Mouse (Mus musculus) adrenal gland, postnatal 25 days (tissue): ENCODE measurements at regions not wholly inside any gene's neighbourhood (a gene's known extent, or its start where the extent isn't known, plus 50 kb on each side); places are given as distances from the start of the nearest gene placed in this dataset.
"Not testable (repeated sequence)": the region's sequence is repeated elsewhere in the genome, so short reads cannot be mapped to it uniquely, and the experiment has no call there.

ENCODE experiments used
- DNase-seq: peaks from one replicate; pipeline ENCODE4 v3.0.0; 2021; ENCODE audit warnings: mixed read lengths

DNA sequence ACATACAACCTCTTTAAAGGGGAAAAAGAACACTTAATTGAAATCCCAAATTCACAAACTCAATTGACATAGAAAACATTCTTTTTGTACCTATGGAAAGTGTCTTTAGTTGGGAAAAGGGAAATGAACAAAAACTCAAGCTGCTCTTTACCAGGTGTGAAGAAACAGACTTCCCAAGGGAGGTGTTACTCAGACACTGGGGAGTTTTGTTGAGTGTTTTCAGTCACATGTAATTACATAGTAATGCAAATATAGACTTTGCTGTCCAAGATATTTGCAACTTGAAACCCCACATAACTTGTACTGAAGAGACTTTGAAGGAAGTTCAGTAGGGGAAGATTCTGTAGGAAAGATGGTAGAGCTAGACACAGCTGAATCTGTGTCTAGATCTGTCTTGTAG, 547.7 kb upstream of the Zfp960 start:
- no peak for DNase-seq

DNA sequence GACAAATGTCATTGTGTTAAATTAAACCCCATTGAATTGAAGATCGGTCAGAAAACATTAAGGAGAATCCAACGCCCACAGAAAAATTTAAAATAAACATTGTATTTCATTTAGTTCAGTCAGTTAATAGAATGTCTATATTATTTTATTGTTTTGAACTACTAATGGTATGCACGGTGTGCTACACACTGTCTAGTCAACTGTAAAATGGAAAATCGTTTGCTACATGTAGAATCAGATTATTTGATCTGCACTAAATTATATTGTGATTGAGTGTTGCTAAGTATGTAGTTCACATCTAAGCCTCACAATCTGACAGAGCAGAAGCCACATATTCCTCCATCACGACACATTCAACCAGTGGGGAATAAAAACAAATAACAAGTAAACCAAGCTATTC, 570.0 kb upstream of the Zfp960 start:
- no peak for DNase-seq

GRCm38 (mm10) chr17:16493546-16493945, 570.4 kb upstream of the Zfp960 start:
- no peak for DNase-seq

GRCm38 (mm10) chr17:16492551-16492950, 571.4 kb upstream of the Zfp960 start:
- peak; percentile 24 for DNase-seq

GRCm38 (mm10) chr17:16486355-16486754, 577.6 kb upstream of the Zfp960 start:
- DNase-seq, result no peak

GRCm38 (mm10) chr17:16483976-16484375, 579.9 kb upstream of the Zfp960 start:
- no peak for DNase-seq

DNA sequence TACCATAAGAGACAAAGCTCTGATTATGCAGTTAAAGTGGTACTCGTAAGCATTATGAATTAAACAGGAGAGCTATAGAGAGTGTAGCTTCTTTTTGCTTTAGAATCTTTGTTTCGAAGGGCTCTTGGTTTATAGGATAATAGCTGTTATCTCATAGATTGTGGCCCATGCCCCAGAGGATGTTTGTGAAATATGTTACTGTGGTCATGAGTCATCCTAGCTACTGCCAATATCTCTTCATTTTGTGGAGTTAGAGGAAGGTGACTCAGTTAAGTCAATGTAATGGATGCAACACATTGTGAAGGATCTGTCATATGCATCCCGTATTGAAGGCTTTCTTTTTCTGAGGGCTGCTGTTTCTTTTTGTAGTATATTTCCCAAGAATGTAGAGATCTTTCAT, 582.2 kb upstream of the Zfp960 start:
- DNase-seq, result no peak

DNA sequence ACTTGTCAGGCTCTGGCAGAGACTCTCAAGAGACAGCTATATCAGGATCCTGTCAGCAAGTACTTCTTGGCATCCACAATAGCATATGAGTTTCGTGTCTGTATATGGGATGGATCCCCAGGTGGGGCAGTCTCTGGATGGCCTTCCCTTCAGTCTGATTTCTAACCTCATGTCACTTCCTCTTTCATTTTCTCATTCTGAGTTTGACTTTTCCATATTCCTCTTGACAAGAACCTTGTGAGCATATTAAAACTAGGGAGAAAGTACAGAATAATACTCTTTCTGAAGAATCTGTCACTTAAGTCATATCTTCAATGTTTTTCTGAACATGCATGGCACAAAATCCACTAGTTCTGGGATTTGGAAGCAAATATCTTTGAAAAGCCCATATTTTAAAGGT, 583.3 kb upstream of the Zfp960 start:
- no peak for DNase-seq

GRCm38 (mm10) chr17:16461208-16461607, 602.7 kb upstream of the Zfp960 start:
- DNase-seq, result no peak

- DNase-seq, result no peak
Measured at GRCm38 (mm10) chr17:16453098-16453497, 610.8 kb upstream of the Zfp960 start.

GRCm38 (mm10) chr17:16444562-16444961, 613.7 kb upstream of the Rgmb start:
- DNase-seq, result no peak

DNA sequence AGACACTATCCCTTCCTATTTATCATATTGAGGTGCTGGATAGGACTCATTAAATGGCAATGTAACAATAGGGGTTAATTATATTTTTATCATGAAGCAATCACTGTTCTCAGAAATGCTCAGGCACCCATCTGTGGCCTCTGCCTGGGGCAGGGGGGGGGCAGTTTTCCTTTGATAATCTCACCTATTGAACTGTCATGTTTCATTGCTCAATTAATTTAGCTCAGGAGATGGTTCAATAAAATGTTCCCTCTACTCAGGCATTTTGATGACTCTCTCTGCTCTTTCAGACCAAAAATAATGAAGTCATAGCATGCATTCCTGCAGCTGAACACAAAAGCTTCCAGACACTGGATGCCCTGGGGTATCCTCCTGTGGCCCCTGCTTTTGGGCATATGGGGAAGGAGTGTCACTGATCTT, 564.4 kb upstream of the Rgmb start:
- no peak for DNase-seq

DNA sequence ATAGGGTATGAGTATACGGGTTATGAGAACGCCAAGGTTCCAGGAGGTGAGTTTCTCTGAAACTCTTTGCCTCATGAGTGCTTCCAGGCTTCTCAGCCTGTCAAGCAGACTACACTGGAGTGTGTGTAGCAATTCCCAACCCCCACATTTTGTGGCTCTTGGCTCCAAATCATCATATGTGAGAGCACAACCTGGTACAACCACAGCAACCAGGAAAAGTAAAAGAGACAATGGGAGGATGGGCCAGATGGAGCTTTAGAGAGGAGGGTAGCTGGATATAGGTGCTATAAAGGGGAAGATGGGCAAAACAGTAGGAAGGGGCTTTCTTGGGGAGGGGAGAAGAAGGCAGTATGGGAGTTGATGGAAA, 544.0 kb upstream of the Rgmb start:
- not testable (repeated sequence) for DNase-seq

DNA sequence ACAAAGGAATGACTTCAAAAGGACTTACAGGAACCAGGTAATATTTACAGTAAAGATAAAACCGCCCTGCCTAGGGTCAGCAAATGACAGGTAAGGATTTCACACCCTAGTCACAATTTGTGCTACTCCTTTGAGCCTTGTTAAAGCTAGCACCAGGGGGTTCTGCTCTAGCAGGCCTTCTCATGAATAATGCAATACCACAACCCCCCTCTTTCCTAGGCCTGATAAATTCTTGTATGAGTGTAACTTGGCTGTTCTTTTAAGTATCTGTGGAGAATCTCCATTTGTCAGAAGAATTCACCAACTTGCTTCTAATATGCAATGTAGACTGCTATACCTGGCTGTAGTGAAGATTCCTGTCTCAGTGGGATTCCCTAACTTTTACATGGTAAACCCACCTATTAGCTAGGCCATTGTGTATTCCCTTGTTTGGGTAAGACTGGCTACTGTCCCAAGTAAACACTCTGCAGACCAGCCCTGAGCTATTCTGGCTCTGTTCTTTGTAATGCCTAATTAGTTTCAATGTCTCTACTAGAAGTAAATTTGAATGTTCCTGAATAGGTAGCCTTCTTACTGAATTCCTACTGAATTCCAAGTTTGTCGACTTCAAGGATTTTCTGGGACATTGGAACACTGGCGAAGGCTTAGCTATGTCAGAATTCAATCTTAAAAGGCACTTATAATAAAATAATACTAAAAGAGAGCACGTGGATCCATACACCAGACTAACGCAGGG, 543.4 kb upstream of the Rgmb start:
- DNase-seq, result not testable (repeated sequence)

- DNase-seq, result no peak
Measured at GRCm38 (mm10) chr17:16372976-16373375, 542.1 kb upstream of the Rgmb start.

DNA sequence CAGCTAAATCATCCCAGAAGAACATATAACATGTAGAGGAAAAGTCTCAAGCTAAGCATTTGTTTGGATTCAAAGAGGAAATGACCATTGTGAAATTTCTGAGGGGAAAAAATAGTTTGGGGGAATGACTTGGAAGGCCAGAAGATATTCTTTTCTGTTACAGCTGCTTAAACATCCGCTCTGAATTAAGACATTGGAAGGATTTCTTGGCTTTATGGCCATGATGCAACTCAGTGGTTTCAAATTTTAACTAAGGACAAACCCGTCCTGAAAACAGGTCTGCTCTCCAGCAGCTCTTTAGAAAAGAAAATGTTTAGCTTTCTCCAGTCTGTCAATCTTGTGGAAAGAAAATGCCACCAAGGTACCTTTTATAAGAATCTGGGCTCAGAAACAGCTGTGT, 513.2 kb upstream of the Rgmb start:
- no peak for DNase-seq

DNA sequence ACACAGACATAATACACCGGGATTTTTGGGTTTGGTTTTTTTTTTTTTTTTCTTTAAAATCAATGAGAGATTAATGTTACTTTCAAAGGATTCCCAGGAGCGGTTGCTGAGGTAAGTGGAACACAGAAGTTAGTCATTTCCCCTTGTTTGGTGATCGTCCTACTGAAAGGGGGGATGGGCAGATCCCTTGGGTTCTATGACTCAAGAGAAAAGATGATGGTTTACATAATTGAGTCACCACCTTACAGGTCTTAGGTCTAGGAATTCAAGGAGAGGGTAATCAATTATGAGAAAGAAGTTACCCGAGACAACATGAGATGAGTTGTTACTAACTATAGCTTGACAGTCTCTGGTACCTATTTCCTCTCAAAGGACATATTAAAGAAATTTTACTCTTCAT, 511.9 kb upstream of the Rgmb start:
- no peak for DNase-seq

- no peak for DNase-seq
Measured at GRCm38 (mm10) chr17:16339720-16340470, 509.1 kb upstream of the Rgmb start.

DNA sequence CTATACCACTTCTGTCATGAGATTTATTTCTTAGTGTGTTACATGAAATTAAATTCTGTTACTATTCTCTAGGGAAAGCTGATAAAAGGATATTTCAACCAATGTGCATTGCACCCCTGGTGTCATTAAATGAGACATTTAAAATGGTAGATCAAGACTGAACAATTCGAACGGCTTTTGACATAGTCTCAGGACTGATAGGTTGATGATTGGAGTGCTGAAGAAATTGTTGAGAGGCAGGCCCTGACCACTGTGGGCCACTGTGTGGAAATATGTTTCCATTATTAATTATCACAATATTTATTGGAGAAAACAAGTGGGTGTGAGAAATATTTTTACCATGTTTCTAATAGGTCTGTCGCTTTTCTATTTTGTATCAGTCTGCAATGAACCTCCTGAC, 481.1 kb upstream of the Rgmb start:
- no peak for DNase-seq

- DNase-seq, result no peak
Measured at GRCm38 (mm10) chr17:16311196-16311873, 480.5 kb upstream of the Rgmb start.

- no peak for DNase-seq
Measured at GRCm38 (mm10) chr17:16301776-16302175, 470.9 kb upstream of the Rgmb start.

DNA sequence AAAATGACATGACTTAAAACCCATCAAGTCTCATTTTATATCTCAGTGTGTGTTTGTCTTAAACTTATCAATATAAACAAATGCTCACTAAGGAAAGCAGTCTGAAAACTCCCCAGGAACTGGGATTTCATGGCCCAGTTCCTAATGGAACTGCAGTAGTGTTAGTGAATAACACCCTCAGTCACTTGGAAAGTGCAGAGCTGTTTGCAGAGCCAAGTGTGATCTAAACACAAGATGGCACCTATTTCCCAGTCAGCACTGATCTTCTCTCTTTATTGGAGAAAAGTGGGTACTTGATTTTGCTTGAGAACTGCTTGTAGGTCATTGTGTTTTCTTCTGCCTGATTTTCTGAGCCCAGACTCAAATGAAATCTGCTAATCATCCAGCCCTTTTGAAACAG, 467.7 kb upstream of the Rgmb start:
- DNase-seq, result no peak
